Mouse (Mus musculus): ENCODE measurements around the gene Pglyrp1. TPM values are rescaled to one million over a fixed set of nuclear protein-coding genes. Genes with fewer than 3 reads are reported as not detected.
A peak's percentile ranks its signal among the peaks of the same experiment; 100 is the strongest.

Gene Pglyrp1
- polyA plus RNA-seq, 1 experiment from 2014 or later, result 2.8 TPM

GRCm38 (mm10) chr7:18917931-18918330, 46.8 kb downstream of the Pglyrp1 start:
- H3K4me2 ChIP-seq (replicated peaks; ENCODE audit: low read depth, low read length), result no peak overlapping the region
- no peaks in the 10 kb centered on the region for H3K9me3 ChIP-seq (ENCODE audit: control insufficient read depth, low read length)
- no peak for ATAC-seq (ENCODE audit: low FRiP score)
- no peak for DNase-seq (ENCODE audit: low spot score)
- H3K9ac ChIP-seq (ENCODE audit: low read depth, low read length), result no peak overlapping the region
- H3K27ac ChIP-seq (ENCODE audit: low read depth, low read length), result no peak overlapping the region
- WGBS, result 63% methylated on average over 3 of the region's 3 CpGs
- H3K4me1 ChIP-seq (replicated peaks; ENCODE audit: control insufficient read depth, insufficient read depth, low read length), result peaks cover 8% of the 10 kb centered on the region
- no peaks in the 10 kb centered on the region for H3K36me3 ChIP-seq (ENCODE audit: control insufficient read depth, insufficient read depth, low read length)
- no peaks in the 10 kb centered on the region for H3K27me3 ChIP-seq (ENCODE audit: control insufficient read depth, insufficient read depth, low read length)
- H3K4me3 ChIP-seq (ENCODE audit: low read depth, low read length), result no peak overlapping the region

- Histone ChIP-seq H3K4me1 (replicated peaks; ENCODE audit: control insufficient read depth, insufficient read depth, low read length) (peaks cover 24% of the 10 kb centered on the region), H3K4me3 (ENCODE audit: low read depth, low read length) (no peak overlapping the region), H3K27ac (ENCODE audit: low read depth, low read length) (peak overlapping the region; percentile 70), H3K27me3 (ENCODE audit: control insufficient read depth, insufficient read depth, low read length) (no peaks in the 10 kb centered on the region), H3K9me3 (ENCODE audit: control insufficient read depth, low read length) (no peaks in the 10 kb centered on the region), H3K9ac (ENCODE audit: low read depth, low read length) (peak overlapping the region; percentile 28; the same call in 1 of the 2 replicates), H3K36me3 (ENCODE audit: control insufficient read depth, insufficient read depth, low read length) (no peaks in the 10 kb centered on the region), H3K4me2 (replicated peaks; ENCODE audit: low read depth, low read length) (0 out of 2 replicates have a peak overlapping the region, but pooled peaks have one; percentile 11)
- 3% methylated on average over 12 of the region's 12 CpGs for WGBS
- peak; percentile 55 for DNase-seq (ENCODE audit: low spot score)
- 0 out of 2 replicates have a peak, but pooled peaks have one; percentile 4 for ATAC-seq (ENCODE audit: low FRiP score)
These were observed 49.9 kb downstream of the Pglyrp1 start for GRCm38 (mm10) chr7:18921069-18921468.

- no peaks in the 10 kb centered on the region for H3K27me3 ChIP-seq (ENCODE audit: control insufficient read depth, insufficient read depth, low read length)
- peaks cover 26% of the 10 kb centered on the region for H3K4me1 ChIP-seq (replicated peaks; ENCODE audit: control insufficient read depth, insufficient read depth, low read length)
- H3K27ac ChIP-seq (ENCODE audit: low read depth, low read length), result peak overlapping the region; percentile 93
- no peak overlapping the region for H3K9ac ChIP-seq (ENCODE audit: low read depth, low read length)
- ATAC-seq (ENCODE audit: low FRiP score) (no peak), DNase-seq (ENCODE audit: low spot score) (peak; percentile 68)
- peak overlapping the region; percentile 24; the same call in 1 of the 2 replicates for H3K4me2 ChIP-seq (replicated peaks; ENCODE audit: low read depth, low read length)
- H3K36me3 ChIP-seq (ENCODE audit: control insufficient read depth, insufficient read depth, low read length), result no peaks in the 10 kb centered on the region
- WGBS, result 33% methylated on average over 5 of the region's 5 CpGs
- H3K9me3 ChIP-seq (ENCODE audit: control insufficient read depth, low read length), result no peaks in the 10 kb centered on the region
- no peak overlapping the region for H3K4me3 ChIP-seq (ENCODE audit: low read depth, low read length)
These were observed 51.7 kb downstream of the Pglyrp1 start for GRCm38 (mm10) chr7:18922807-18923206.

GRCm38 (mm10) chr7:18923267-18923666, 52.1 kb downstream of the Pglyrp1 start:
- no peak overlapping the region for H3K9ac ChIP-seq (ENCODE audit: low read depth, low read length)
- no peaks in the 10 kb centered on the region for H3K36me3 ChIP-seq (ENCODE audit: control insufficient read depth, insufficient read depth, low read length)
- H3K4me3 ChIP-seq (ENCODE audit: low read depth, low read length), result no peak overlapping the region
- 67% methylated on average over 11 of the region's 11 CpGs for WGBS
- no peaks in the 10 kb centered on the region for H3K27me3 ChIP-seq (ENCODE audit: control insufficient read depth, insufficient read depth, low read length)
- peak overlapping the region; percentile 93 for H3K27ac ChIP-seq (ENCODE audit: low read depth, low read length)
- H3K4me1 ChIP-seq (replicated peaks; ENCODE audit: control insufficient read depth, insufficient read depth, low read length), result peaks cover 26% of the 10 kb centered on the region
- DNase-seq (ENCODE audit: low spot score) (no peak), ATAC-seq (ENCODE audit: low FRiP score) (no peak; the same call in 1 of the 2 replicates)
- peak overlapping the region; percentile 24; the same call in 1 of the 2 replicates for H3K4me2 ChIP-seq (replicated peaks; ENCODE audit: low read depth, low read length)
- no peaks in the 10 kb centered on the region for H3K9me3 ChIP-seq (ENCODE audit: control insufficient read depth, low read length)

- Histone ChIP-seq H3K27me3 (ENCODE audit: control insufficient read depth, insufficient read depth, low read length) (no peaks in the 10 kb centered on the region), H3K36me3 (ENCODE audit: control insufficient read depth, insufficient read depth, low read length) (no peaks in the 10 kb centered on the region), H3K4me1 (replicated peaks; ENCODE audit: control insufficient read depth, insufficient read depth, low read length) (peaks cover 26% of the 10 kb centered on the region), H3K9ac (ENCODE audit: low read depth, low read length) (0 out of 2 replicates have a peak overlapping the region, but pooled peaks have one; percentile 16), H3K9me3 (ENCODE audit: control insufficient read depth, low read length) (no peaks in the 10 kb centered on the region), H3K27ac (ENCODE audit: low read depth, low read length) (peak overlapping the region; percentile 93), H3K4me3 (ENCODE audit: low read depth, low read length) (no peak overlapping the region), H3K4me2 (replicated peaks; ENCODE audit: low read depth, low read length) (peak overlapping the region; percentile 24)
- ATAC-seq (ENCODE audit: low FRiP score), result peak; percentile 52
- DNase-seq (ENCODE audit: low spot score), result peak; percentile 81
- WGBS, result 18% methylated on average over 4 of the region's 4 CpGs
These were observed 52.6 kb downstream of the Pglyrp1 start for GRCm38 (mm10) chr7:18923711-18924191.

- H3K27ac ChIP-seq (ENCODE audit: low read depth, low read length), result peak overlapping the region; percentile 93
- H3K36me3 ChIP-seq (ENCODE audit: control insufficient read depth, insufficient read depth, low read length), result no peaks in the 10 kb centered on the region
- no peaks in the 10 kb centered on the region for H3K9me3 ChIP-seq (ENCODE audit: control insufficient read depth, low read length)
- peaks cover 26% of the 10 kb centered on the region for H3K4me1 ChIP-seq (replicated peaks; ENCODE audit: control insufficient read depth, insufficient read depth, low read length)
- peak overlapping the region; percentile 24; the same call in 1 of the 2 replicates for H3K4me2 ChIP-seq (replicated peaks; ENCODE audit: low read depth, low read length)
- no peak overlapping the region for H3K4me3 ChIP-seq (ENCODE audit: low read depth, low read length)
- H3K9ac ChIP-seq (ENCODE audit: low read depth, low read length), result 0 out of 2 replicates have a peak overlapping the region, but pooled peaks have one; percentile 16
- peak; percentile 54 for DNase-seq (ENCODE audit: low spot score)
- 3% methylated on average over 8 of the region's 8 CpGs for WGBS
- no peaks in the 10 kb centered on the region for H3K27me3 ChIP-seq (ENCODE audit: control insufficient read depth, insufficient read depth, low read length)
- no peak for ATAC-seq (ENCODE audit: low FRiP score)
These were observed 53.2 kb downstream of the Pglyrp1 start for GRCm38 (mm10) chr7:18924321-18924720.

- Histone ChIP-seq H3K27ac (ENCODE audit: low read depth, low read length) (peak within 1 kb of the TSS; percentile 93), H3K27me3 (ENCODE audit: control insufficient read depth, insufficient read depth, low read length) (no peaks in the 10 kb centered on the region), H3K9me3 (ENCODE audit: control insufficient read depth, low read length) (no peaks in the 10 kb centered on the region), H3K4me2 (replicated peaks; ENCODE audit: low read depth, low read length) (peak within 1 kb of the TSS; percentile 61), H3K4me1 (replicated peaks; ENCODE audit: control insufficient read depth, insufficient read depth, low read length) (peaks cover 26% of the 10 kb centered on the region), H3K4me3 (ENCODE audit: low read depth, low read length) (peak within 1 kb of the TSS; percentile 97), H3K36me3 (ENCODE audit: control insufficient read depth, insufficient read depth, low read length) (no peaks in the 10 kb centered on the region), H3K9ac (ENCODE audit: low read depth, low read length) (peak within 1 kb of the TSS; percentile 100)
- peak; percentile 87 for ATAC-seq (ENCODE audit: low FRiP score)
- peak; percentile 98 for DNase-seq (ENCODE audit: low spot score)
- under 1% methylated on average over 23 of the region's 45 CpGs for WGBS
These were observed 54.2 kb downstream of the Pglyrp1 start, which contains the start of gene Nova2 for GRCm38 (mm10) chr7:18925162-18925938. TSS of gene Nova2 (plus strand) at chr7:18925888.

- Histone ChIP-seq H3K4me2 (replicated peaks; ENCODE audit: low read depth, low read length) (peak overlapping the region; percentile 61), H3K4me3 (ENCODE audit: low read depth, low read length) (peak overlapping the region; percentile 97), H3K27ac (ENCODE audit: low read depth, low read length) (peak overlapping the region; percentile 80), H3K4me1 (replicated peaks; ENCODE audit: control insufficient read depth, insufficient read depth, low read length) (peaks cover 25% of the 10 kb centered on the region), H3K27me3 (ENCODE audit: control insufficient read depth, insufficient read depth, low read length) (no peaks in the 10 kb centered on the region), H3K36me3 (ENCODE audit: control insufficient read depth, insufficient read depth, low read length) (no peaks in the 10 kb centered on the region), H3K9ac (ENCODE audit: low read depth, low read length) (peak overlapping the region; percentile 100), H3K9me3 (ENCODE audit: control insufficient read depth, low read length) (no peaks in the 10 kb centered on the region)
- WGBS, result 5% methylated on average over 18 of the region's 42 CpGs
- DNase-seq (ENCODE audit: low spot score) (peak; percentile 66), ATAC-seq (ENCODE audit: low FRiP score) (peak; percentile 34; the same call in 1 of the 2 replicates)
These were observed 55.1 kb downstream of the Pglyrp1 start for GRCm38 (mm10) chr7:18926041-18926790.
